Comparison of ENCODE assay signal across 19 mouse cellular contexts in genomic region chr2:61345311-61345710, GRCm38 (mm10).
DNase-seq lines count a peak whose midpoint lies in the region; ATAC-seq and TF ChIP-seq lines count a peak whose summit lies in the region.
"Had no signal": no experiment of that assay in that cellular context is flagged by ENCODE, and none has a peak within 500 bp of the region (broad histone marks: within the 10 kb centered on the region; RNA-seq: fewer than 3 reads in every experiment).

No protein-coding gene starts in this region.

- peak overlapping the region; percentile 15; the same call in 1 of the 2 replicates for H3K4me2 ChIP-seq in kidney, embryonic 14.5 days (replicated peaks; ENCODE audit: low read depth, low read length)
- H3K4me2 ChIP-seq in lung, postnatal 0 days (replicated peaks; ENCODE audit: low read depth, low read length), result peak overlapping the region; percentile 33; the same call in 1 of the 2 replicates
- H3K4me2 ChIP-seq in stomach, postnatal 0 days (replicated peaks; ENCODE audit: low read depth), result 0 out of 2 replicates have a peak overlapping the region, but pooled peaks have one; percentile 1
- H3K4me2 ChIP-seq: embryonic facial prominence, embryonic 15.5 days; heart, embryonic 13.5 days; midbrain, embryonic 13.5 days had no signal

- TF ChIP-seq EP300 in lung, postnatal 0 days (IDR thresholded peaks at IDR 0.05), result no peak
- TF ChIP-seq EP300 in stomach, postnatal 0 days (optimal IDR thresholded peaks at IDR 0.05), result no peak

- no peaks in the 10 kb centered on the region for H3K27me3 ChIP-seq in kidney, embryonic 14.5 days (ENCODE audit: control insufficient read depth, insufficient read depth, low read length)
- no peaks in the 10 kb centered on the region for H3K27me3 ChIP-seq in lung, postnatal 0 days (replicated peaks; ENCODE audit: insufficient read depth, low read length)
- no peaks in the 10 kb centered on the region for H3K27me3 ChIP-seq in stomach, postnatal 0 days (ENCODE audit: control insufficient read depth, insufficient read depth, low read length)
- H3K27me3 ChIP-seq: embryonic facial prominence, embryonic 15.5 days; heart, embryonic 13.5 days; midbrain, embryonic 13.5 days had no signal

- 0 out of 2 replicates have a peak, but pooled peaks cover 3% of the 10 kb centered on the region for H3K4me1 ChIP-seq in kidney, embryonic 14.5 days (ENCODE audit: control insufficient read depth, insufficient read depth, low read length)
- H3K4me1 ChIP-seq in lung, postnatal 0 days (ENCODE audit: insufficient read depth, low read depth, low read length), result peaks cover 10% of the 10 kb centered on the region; the same call in 1 of the 2 replicates
- no peaks in the 10 kb centered on the region for H3K4me1 ChIP-seq in stomach, postnatal 0 days (replicated peaks; ENCODE audit: control insufficient read depth, insufficient read depth)
- H3K4me1 ChIP-seq: midbrain, embryonic 13.5 days had no signal

- no peak for ATAC-seq in kidney, embryonic 14.5 days (ENCODE audit: low FRiP score, low TSS enrichment)
- ATAC-seq in lung, postnatal 0 days, result no peak
- ATAC-seq in stomach, postnatal 0 days (ENCODE audit: low FRiP score, low TSS enrichment), result no peak
- ATAC-seq: CD4-positive, CD25-positive, alpha-beta regulatory T cell, adult 4 months; hindbrain, postnatal 0 days; intestine, embryonic 16.5 days; midbrain, embryonic 13.5 days had no signal

- 56% methylated on average over 7 of the region's 7 CpGs for WGBS in kidney, embryonic 14.5 days
- 64% methylated on average over 7 of the region's 7 CpGs for WGBS in lung, postnatal 0 days
- WGBS in stomach, postnatal 0 days, result 65% methylated on average over 7 of the region's 7 CpGs

- no peak overlapping the region for H3K27ac ChIP-seq in kidney, embryonic 14.5 days (ENCODE audit: low read depth, low read length)
- H3K27ac ChIP-seq in layer of hippocampus, adult 2 months, result no peak overlapping the region
- H3K27ac ChIP-seq in lung, postnatal 0 days (ENCODE audit: low read length), result no peak overlapping the region
- no peak overlapping the region for H3K27ac ChIP-seq in stomach, postnatal 0 days (replicated peaks)
- H3K27ac ChIP-seq: embryonic facial prominence, embryonic 15.5 days; heart, adult 2 months; heart, embryonic 13.5 days; hindbrain, postnatal 0 days; limb, embryonic 10.5 days; midbrain, embryonic 13.5 days had no signal

- no peaks in the 10 kb centered on the region for H3K36me3 ChIP-seq in kidney, embryonic 14.5 days (ENCODE audit: control insufficient read depth, insufficient read depth, low read length)
- H3K36me3 ChIP-seq in lung, postnatal 0 days (ENCODE audit: insufficient read depth, low read length), result no peaks in the 10 kb centered on the region
- no peaks in the 10 kb centered on the region for H3K36me3 ChIP-seq in stomach, postnatal 0 days (ENCODE audit: control insufficient read depth, insufficient read depth, low read length)
- H3K36me3 ChIP-seq: embryonic facial prominence, embryonic 15.5 days; heart, embryonic 13.5 days; limb, embryonic 10.5 days; midbrain, embryonic 13.5 days had no signal

- DNase-seq in kidney, postnatal 36 days, result no peak
- DNase-seq in layer of hippocampus, adult 2 months (ENCODE audit: low spot score in 2 of 2), result peak; percentile 27 to 39
- DNase-seq in layer of hippocampus, adult 8-10 months (ENCODE audit: low spot score in 2 of 2), result no peak
- DNase-seq in lung, postnatal 0 days (ENCODE audit: low spot score), result no peak
- no peak for DNase-seq in lung, adult 18-20 months
- DNase-seq in stomach, postnatal 0 days (ENCODE audit: low spot score), result no peak
- DNase-seq in thymus, postnatal 4 days, result no peak
- DNase-seq: cerebellum, adult 9-10 months; gastrocnemius, postnatal 36 days had no signal

- no peak overlapping the region for H3K9ac ChIP-seq in kidney, embryonic 14.5 days (ENCODE audit: low read depth, low read length)
- H3K9ac ChIP-seq in lung, postnatal 0 days (replicated peaks; ENCODE audit: low read depth), result no peak overlapping the region
- H3K9ac ChIP-seq in stomach, postnatal 0 days (ENCODE audit: low read length), result no peak overlapping the region
- H3K9ac ChIP-seq: embryonic facial prominence, embryonic 15.5 days; heart, embryonic 13.5 days; midbrain, embryonic 13.5 days had no signal

- no peak for TF ChIP-seq CTCF in layer of hippocampus, adult 2 months (conservative IDR thresholded peaks at IDR 0.05)
- TF ChIP-seq CTCF in lung, postnatal 0 days (IDR thresholded peaks at IDR 0.05), result no peak
- TF ChIP-seq CTCF in stomach, postnatal 0 days (IDR thresholded peaks at IDR 0.05; ENCODE audit: low read depth), result no peak

- H3K4me3 ChIP-seq in kidney, embryonic 14.5 days (ENCODE audit: low read length), result no peak overlapping the region
- peak overlapping the region; percentile 40 for H3K4me3 ChIP-seq in layer of hippocampus, adult 2 months
- H3K4me3 ChIP-seq in lung, postnatal 0 days (ENCODE audit: low read depth, low read length), result no peak overlapping the region
- H3K4me3 ChIP-seq in stomach, postnatal 0 days (ENCODE audit: low read depth, low read length), result no peak overlapping the region
- H3K4me3 ChIP-seq: embryonic facial prominence, embryonic 15.5 days; heart, adult 2 months; heart, embryonic 13.5 days; limb, embryonic 10.5 days; megakaryocyte, embryonic 14.5 days; midbrain, embryonic 13.5 days had no signal

- no peaks in the 10 kb centered on the region for H3K9me3 ChIP-seq in kidney, embryonic 14.5 days (ENCODE audit: control insufficient read depth, low read length)
- no peaks in the 10 kb centered on the region for H3K9me3 ChIP-seq in lung, postnatal 0 days (ENCODE audit: low read length)
- no peaks in the 10 kb centered on the region; the same call in 1 of the 2 replicates for H3K9me3 ChIP-seq in stomach, postnatal 0 days (ENCODE audit: control insufficient read depth, low read length)
- H3K9me3 ChIP-seq: embryonic facial prominence, embryonic 15.5 days; heart, embryonic 13.5 days; limb, embryonic 10.5 days; midbrain, embryonic 13.5 days had no signal

Comparison
In these comparisons a context has a peak if more than half of its experiments do, and no peak if none do; other contexts are left out.
1. DNase-seq: peak in layer of hippocampus, adult 2 months (2 of 2); none in kidney, postnatal 36 days (0 of 2), layer of hippocampus, adult 8-10 months (0 of 2), lung, postnatal 0 days (single experiment), lung, adult 18-20 months (0 of 2), stomach, postnatal 0 days (single experiment) and thymus, postnatal 4 days (single experiment).
2. Peak in every context shown above with its lines, with median percentiles within 50 percentile points of each other: H3K4me2 ChIP-seq.